Mouse (Mus musculus) embryonic facial prominence, embryonic 11.5 days (tissue): Measurements from ENCODE around the gene Arap1. TPM values are rescaled to one million over a fixed set of nuclear protein-coding genes. Genes with fewer than 3 reads are reported as not detected.

Experiments used
- ATAC-seq: fragments of 200-750 bp; cut with Nextera tagmentation; replicated peaks from 2 replicates; pipeline ENCODE4 v1.8.0; 2017; ENCODE audit warnings: low read depth; ENCODE audit not compliant: insufficient number of reproducible peaks, low FRiP score, low TSS enrichment
- DNase-seq: peaks from one replicate; pipeline ENCODE4 v3.0.0-alpha.2; 2015; ENCODE audit warnings: low spot score
- H3K27ac ChIP-seq: fragments of 300-500 bp; sonication (generic); replicated peaks from 2 replicates; pipeline ENCODE4 v1.5.1; 2014; ENCODE audit warnings: mild to moderate bottlenecking, low read depth, low read length, control low read depth
- H3K27me3 ChIP-seq: fragments of 300-500 bp; sonication (generic); 2 replicates; pipeline ENCODE4 v1.6.1; 2014; ENCODE audit warnings: mild to moderate bottlenecking, low read length, moderate library complexity, mixed read lengths; ENCODE audit not compliant: control insufficient read depth, insufficient read depth
- H3K36me3 ChIP-seq: fragments of 300-500 bp; sonication (generic); replicated peaks from 2 replicates; pipeline ENCODE4 v1.6.1; 2014; ENCODE audit warnings: low read depth, mild to moderate bottlenecking, low read length, moderate library complexity, mixed read lengths; ENCODE audit not compliant: control insufficient read depth, insufficient read depth
- H3K4me1 ChIP-seq: fragments of 300-500 bp; sonication (generic); 2 replicates; pipeline ENCODE4 v1.6.1; 2014; ENCODE audit warnings: low read length, mixed read lengths; ENCODE audit not compliant: control insufficient read depth, insufficient read depth
- H3K4me2 ChIP-seq: fragments of 300-500 bp; sonication (generic); 2 replicates; pipeline ENCODE4 v1.6.1; 2014; ENCODE audit warnings: low read depth, mild to moderate bottlenecking, control low read depth, low read length, moderate library complexity
- H3K4me3 ChIP-seq: fragments of 300-500 bp; sonication (generic); 2 replicates; pipeline ENCODE4 v1.5.1; 2014; ENCODE audit warnings: low read depth, low read length, control low read depth
- H3K9ac ChIP-seq: fragments of 300-500 bp; sonication (generic); replicated peaks from 2 replicates; pipeline ENCODE4 v1.6.1; 2014; ENCODE audit warnings: mild to moderate bottlenecking, control low read depth, low read length
- H3K9me3 ChIP-seq: fragments of 300-500 bp; sonication (generic); replicated peaks from 2 replicates; pipeline ENCODE4 v1.6.1; 2016; ENCODE audit warnings: mild to moderate bottlenecking, low read length, inconsistent platforms, mixed read lengths; ENCODE audit not compliant: control insufficient read depth
- WGBS: fragments of 180-500 bp; shearing (Covaris S2); extraction: QIAGEN DNeasy Blood & Tissue Kit; methylation state at CpG from one replicate; pipeline ENCODE4 v1.1.7; 2014; 5-methylcytosine and 5-hydroxymethylcytosine counted together
- polyA plus RNA-seq: library from polyadenylated mRNA; unstranded; fragments of >200 nt; fragmentation: Nextera tagmentation; extraction: Ambion mirVana; gene quantifications from 2 replicates; pipeline ENCODE4 v1.2.1, GENCODE M21; 2014

Arap1 gene
- polyA plus RNA-seq, 1 experiment from 2014 or later = 13.5 TPM

DNA sequence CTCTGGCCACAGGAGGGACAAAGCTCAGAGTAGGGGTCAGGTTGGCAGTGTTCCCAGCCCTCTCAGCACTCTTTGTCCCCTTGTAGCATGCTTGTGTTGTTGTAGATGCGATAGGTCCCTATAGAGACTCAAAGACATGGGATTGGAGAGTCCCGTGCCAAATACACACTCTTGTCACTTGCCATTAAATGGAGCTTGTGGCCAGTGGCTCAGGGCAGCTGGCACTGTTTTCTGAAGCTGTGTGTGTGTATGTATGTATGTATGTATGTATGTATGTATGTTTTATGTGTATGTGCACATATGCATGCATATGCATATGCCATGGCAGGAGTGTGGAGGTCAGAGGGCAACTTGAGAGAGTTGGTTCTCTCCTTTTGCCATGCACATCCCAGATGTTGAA, 20.1 kb upstream of the Arap1 start:
- H3K4me2 ChIP-seq = no peak overlapping the region
- no peaks in the 10 kb centered on the region for H3K36me3 ChIP-seq
- H3K27me3 ChIP-seq = no peaks in the 10 kb centered on the region
- 89% methylated on average over 2 of the region's 2 CpGs for WGBS
- H3K9ac ChIP-seq = no peak overlapping the region
- H3K9me3 ChIP-seq = no peaks in the 10 kb centered on the region
- no peaks in the 10 kb centered on the region for H3K4me1 ChIP-seq
- no peak overlapping the region for H3K4me3 ChIP-seq
- no peak overlapping the region for H3K27ac ChIP-seq
- ATAC-seq (no peak), DNase-seq (no peak)

DNA sequence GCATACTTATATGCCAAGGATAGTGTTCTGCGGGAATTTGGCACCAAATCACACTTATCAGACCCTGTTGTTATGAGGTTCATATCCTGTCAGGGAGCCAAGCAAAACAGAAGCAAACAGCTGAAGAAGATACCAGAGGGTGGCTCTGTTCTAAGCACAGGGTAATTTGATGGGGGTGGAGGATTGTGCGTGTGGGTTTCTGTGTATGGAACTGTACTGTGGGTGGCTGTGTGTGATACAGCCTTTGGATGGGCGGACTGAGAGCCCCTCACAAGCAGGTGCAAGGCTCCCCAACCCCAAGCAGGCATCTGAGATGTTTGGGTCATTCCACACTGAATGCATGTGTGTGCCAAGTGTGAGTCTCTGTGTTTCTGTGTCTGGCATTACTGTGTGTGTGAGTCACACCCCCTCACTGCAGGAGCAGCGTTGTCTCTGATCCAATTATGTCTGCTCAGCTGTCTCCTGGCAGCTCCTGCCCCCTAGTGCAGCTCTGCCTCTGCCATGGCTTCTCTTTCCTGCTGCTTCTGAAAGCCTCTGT, 19.2 kb upstream of the Arap1 start:
- no peak overlapping the region for H3K9ac ChIP-seq
- no peak overlapping the region for H3K27ac ChIP-seq
- no peak overlapping the region for H3K4me3 ChIP-seq
- no peaks in the 10 kb centered on the region for H3K27me3 ChIP-seq
- no peak for ATAC-seq
- H3K9me3 ChIP-seq = no peaks in the 10 kb centered on the region
- H3K4me2 ChIP-seq = no peak overlapping the region
- no peaks in the 10 kb centered on the region for H3K4me1 ChIP-seq
- 67% methylated on average over 4 of the region's 4 CpGs for WGBS
- H3K36me3 ChIP-seq = no peaks in the 10 kb centered on the region
- DNase-seq = no peak

DNA sequence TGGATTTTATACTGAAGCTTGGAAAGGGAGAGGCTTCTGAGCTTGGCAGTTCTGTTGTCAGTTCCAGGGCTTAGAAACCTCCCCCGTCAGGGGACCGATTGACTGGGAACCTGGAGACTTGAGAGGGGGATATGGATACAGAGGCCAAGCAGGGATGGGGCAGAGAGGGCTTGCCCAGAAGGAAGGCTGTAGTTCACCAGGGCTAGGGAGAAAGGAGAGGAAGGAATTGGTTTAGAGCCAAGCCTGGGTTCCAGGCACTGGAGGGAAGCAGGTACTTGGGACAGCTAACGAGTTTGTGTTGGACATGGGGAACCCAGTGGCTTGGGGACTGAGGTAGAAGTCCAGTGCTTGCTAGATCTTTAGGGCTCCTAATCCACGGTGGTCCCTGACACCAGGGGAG, 18.3 kb upstream of the Arap1 start:
- H3K4me1 ChIP-seq = no peaks in the 10 kb centered on the region
- no peak overlapping the region for H3K4me3 ChIP-seq
- ATAC-seq = no peak
- no peak overlapping the region for H3K4me2 ChIP-seq
- no peak overlapping the region for H3K9ac ChIP-seq
- H3K27me3 ChIP-seq = no peaks in the 10 kb centered on the region
- H3K36me3 ChIP-seq = no peaks in the 10 kb centered on the region
- DNase-seq = no peak
- no peak overlapping the region for H3K27ac ChIP-seq
- H3K9me3 ChIP-seq = no peaks in the 10 kb centered on the region
- WGBS = 72% methylated on average over 4 of the region's 4 CpGs

DNA sequence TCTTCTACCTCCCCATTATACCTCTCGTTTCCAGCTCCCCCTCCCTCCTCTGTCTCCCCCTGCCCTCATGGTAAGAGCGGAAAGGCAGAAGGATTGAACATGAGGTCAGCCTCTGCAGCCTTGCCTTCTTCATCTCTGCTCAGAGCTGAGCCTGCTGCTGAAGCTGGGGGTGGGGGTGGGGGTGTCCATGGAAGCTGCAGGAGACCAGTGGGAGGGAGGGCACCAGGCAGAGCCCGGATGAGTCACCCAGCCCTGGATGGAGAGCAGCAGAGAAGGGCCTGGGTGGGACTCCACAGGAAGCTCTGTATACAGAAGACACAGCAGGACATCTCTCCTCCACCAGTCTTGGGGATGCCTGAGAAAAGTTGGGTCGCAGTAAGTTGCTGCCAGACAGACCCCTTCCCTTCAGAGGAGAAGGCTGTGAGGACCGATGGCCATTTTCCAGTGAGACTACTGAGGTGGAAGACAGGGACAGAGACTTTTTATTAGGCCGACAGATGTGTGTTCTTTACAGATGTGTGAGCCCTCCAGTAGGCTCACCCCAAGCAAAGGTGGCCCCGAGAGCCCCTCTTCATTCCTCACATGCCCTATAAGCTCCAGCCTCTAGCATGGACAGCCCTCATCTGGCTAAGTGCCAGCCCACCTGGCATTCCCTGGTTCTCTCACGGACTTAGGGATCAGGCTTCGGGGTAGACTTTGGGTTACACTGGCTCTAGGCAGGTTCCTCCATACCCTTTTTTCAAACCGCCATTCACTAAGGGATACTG, 17.6 kb upstream of the Arap1 start:
- Histone ChIP-seq H3K4me3 (no peak overlapping the region), H3K4me2 (no peak overlapping the region), H3K27me3 (no peaks in the 10 kb centered on the region), H3K4me1 (no peaks in the 10 kb centered on the region), H3K27ac (no peak overlapping the region), H3K9me3 (no peaks in the 10 kb centered on the region), H3K36me3 (no peaks in the 10 kb centered on the region), H3K9ac (no peak overlapping the region)
- 65% methylated on average over 10 of the region's 10 CpGs for WGBS
- no peak for DNase-seq
- 0 out of 2 replicates have a peak, but pooled peaks have one; percentile 14 for ATAC-seq

DNA sequence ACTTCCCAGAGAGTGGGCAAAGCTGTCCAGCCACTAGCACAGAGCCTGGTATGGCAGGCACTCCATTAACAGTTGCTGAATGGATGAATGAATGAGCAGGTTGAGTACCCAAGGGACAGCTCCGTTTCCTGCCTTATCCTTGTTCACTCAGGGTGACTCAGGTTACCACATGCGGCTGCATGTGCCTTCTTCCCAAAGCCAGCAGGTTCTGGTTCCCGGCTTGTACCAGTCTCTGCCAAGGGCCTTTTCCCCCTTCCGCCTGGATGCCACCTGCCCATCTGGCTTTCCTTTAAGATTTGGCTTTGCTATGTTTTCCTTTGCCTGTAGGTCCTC, 17.1 kb upstream of the Arap1 start:
- no peaks in the 10 kb centered on the region for H3K27me3 ChIP-seq
- H3K36me3 ChIP-seq = no peaks in the 10 kb centered on the region
- H3K9me3 ChIP-seq = no peaks in the 10 kb centered on the region
- no peak overlapping the region for H3K4me3 ChIP-seq
- H3K4me2 ChIP-seq = no peak overlapping the region
- DNase-seq (no peak), ATAC-seq (no peak)
- no peak overlapping the region for H3K27ac ChIP-seq
- H3K4me1 ChIP-seq = no peaks in the 10 kb centered on the region
- no peak overlapping the region for H3K9ac ChIP-seq
- 66% methylated on average over 4 of the region's 4 CpGs for WGBS

DNA sequence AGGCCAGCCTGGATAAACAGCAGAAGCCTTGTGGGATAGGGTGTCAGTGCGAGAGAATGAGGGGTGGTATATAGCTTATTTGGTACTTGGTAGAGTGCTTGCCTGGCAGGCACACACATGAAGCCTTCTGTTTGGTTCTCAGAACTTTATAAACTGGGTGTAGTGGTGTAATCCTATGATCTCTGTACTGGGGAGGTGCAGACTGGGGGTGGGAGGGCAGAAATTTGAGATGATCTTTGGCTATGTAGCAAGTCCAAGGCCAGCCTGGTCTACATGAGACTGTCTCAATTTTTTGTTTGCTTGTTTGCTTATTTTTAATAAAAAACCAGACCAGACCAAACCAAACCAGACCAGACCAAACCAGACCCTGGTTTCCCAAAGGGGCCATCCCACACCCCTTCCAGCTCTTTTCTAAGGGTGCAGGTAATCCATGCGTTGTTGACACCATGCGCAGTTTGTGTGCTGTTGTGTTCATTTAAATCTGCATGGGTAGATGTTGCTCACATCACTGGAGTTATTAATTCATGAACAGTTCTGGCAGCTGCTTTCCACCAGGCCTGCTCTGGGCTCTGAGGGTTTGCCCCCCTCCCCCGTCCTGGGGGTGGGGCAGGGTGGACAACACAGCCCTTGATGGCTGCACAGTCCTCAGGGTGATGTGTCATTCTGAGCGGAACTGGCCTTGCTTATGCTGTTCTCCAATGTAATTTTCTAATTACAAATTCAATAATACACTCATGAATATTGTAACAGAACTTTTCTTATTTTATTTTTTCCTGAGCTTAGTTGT, 15.6 kb upstream of the Arap1 start:
- no peak overlapping the region for H3K9ac ChIP-seq
- no peaks in the 10 kb centered on the region for H3K9me3 ChIP-seq
- DNase-seq = no peak

DNA sequence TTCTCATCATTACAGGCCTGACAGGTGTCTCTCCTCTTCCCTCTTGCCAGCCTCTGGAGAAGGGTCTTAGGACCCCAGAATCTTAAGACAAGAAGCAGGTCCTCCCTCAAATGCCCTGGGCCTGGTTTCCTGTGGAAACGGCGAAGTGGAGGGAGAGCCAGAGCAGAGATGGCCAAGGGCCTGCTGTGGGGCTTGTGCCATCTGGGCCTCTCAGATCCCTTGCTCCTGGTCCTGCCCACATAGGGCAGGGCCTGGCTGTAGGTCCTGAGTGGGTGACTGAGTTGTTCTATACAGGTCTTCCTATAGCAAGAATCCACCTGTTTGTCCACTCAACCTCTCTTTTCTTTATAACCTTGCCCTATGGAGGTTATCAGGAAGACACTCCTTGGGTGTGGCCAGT, 12.6 kb upstream of the Arap1 start:
- DNase-seq (no peak), ATAC-seq (no peak)
- Histone ChIP-seq H3K27me3 (no peaks in the 10 kb centered on the region), H3K27ac (no peak overlapping the region), H3K36me3 (no peaks in the 10 kb centered on the region), H3K4me2 (no peak overlapping the region), H3K9me3 (no peaks in the 10 kb centered on the region), H3K9ac (no peak overlapping the region), H3K4me3 (no peak overlapping the region), H3K4me1 (no peaks in the 10 kb centered on the region)
- WGBS = 96% methylated on average over 2 of the region's 2 CpGs

More for the DNA sequence above, 15.6 kb upstream of the Arap1 start:
- WGBS = 84% methylated on average over 5 of the region's 5 CpGs
- Histone ChIP-seq H3K27ac (no peak overlapping the region), H3K4me3 (no peak overlapping the region), H3K4me1 (no peaks in the 10 kb centered on the region), H3K36me3 (no peaks in the 10 kb centered on the region), H3K4me2 (no peak overlapping the region), H3K27me3 (no peaks in the 10 kb centered on the region)
- ATAC-seq = 0 out of 2 replicates have a peak, but pooled peaks have one; percentile 25

DNA sequence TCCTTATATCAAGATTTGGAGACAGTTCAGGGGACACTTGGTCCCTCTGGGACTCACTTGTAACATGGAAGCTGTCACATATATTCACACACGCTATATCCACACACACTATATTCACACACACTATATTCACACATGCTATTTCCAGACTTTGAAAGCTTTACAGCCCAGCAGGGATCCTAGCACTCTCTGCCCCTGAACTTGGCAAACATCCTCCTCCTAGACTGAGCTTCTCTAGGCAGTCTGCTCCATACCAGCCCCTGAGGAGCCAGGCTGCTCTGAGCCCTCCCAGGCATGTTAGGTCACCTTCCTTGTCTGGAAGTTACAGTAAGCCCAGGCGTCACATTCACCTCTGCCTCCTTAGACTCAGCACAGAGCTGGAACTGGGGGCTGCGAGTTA, 11.2 kb upstream of the Arap1 start:
- DNase-seq (no peak), ATAC-seq (no peak)
- Histone ChIP-seq H3K9ac (no peak overlapping the region), H3K36me3 (no peaks in the 10 kb centered on the region), H3K4me1 (no peaks in the 10 kb centered on the region), H3K4me2 (no peak overlapping the region), H3K27me3 (no peaks in the 10 kb centered on the region), H3K27ac (no peak overlapping the region), H3K4me3 (no peak overlapping the region), H3K9me3 (no peaks in the 10 kb centered on the region)
- WGBS = 77% methylated on average over 3 of the region's 3 CpGs
